Mouse (Mus musculus) limb, embryonic 15.5 days (tissue): ENCODE results near the gene Alkbh4. TPM values are rescaled to one million over a fixed set of nuclear protein-coding genes. Genes with fewer than 3 reads are reported as not detected.
"Not testable (repeated sequence)": the region's sequence is repeated elsewhere in the genome, so short reads cannot be mapped to it uniquely, and the experiment has no call there.

Experiments used
- ATAC-seq: fragments of 200-750 bp; cut with Nextera tagmentation; 2 replicates; pipeline ENCODE4 v1.8.0; 2017; ENCODE audit warnings: low read depth, moderate TSS enrichment; ENCODE audit not compliant: insufficient number of reproducible peaks, low FRiP score, low TSS enrichment
- H3K27ac ChIP-seq: fragments of 300-500 bp; sonication (generic); 2 replicates; pipeline ENCODE4 v1.5.1; 2015; ENCODE audit warnings: moderate library complexity, mild to moderate bottlenecking, inconsistent platforms
- H3K27me3 ChIP-seq: fragments of 300-500 bp; sonication (generic); 2 replicates; pipeline ENCODE4 v1.6.1; 2015; ENCODE audit warnings: inconsistent platforms
- H3K36me3 ChIP-seq: fragments of 300-500 bp; sonication (generic); 2 replicates; pipeline ENCODE4 v1.6.1; 2015; ENCODE audit warnings: inconsistent platforms
- H3K4me1 ChIP-seq: fragments of 300-500 bp; sonication (generic); 2 replicates; pipeline ENCODE4 v1.6.1; 2015; ENCODE audit warnings: inconsistent platforms
- H3K4me2 ChIP-seq: fragments of 300-500 bp; sonication (generic); 2 replicates; pipeline ENCODE4 v1.6.1; 2015; ENCODE audit warnings: mild to moderate bottlenecking, inconsistent platforms
- H3K4me3 ChIP-seq: fragments of 300-500 bp; sonication (generic); 2 replicates; pipeline ENCODE4 v1.5.1; 2015; ENCODE audit warnings: mild to moderate bottlenecking, inconsistent platforms
- H3K9ac ChIP-seq: fragments of 300-500 bp; sonication (generic); 2 replicates; pipeline ENCODE4 v1.6.1; 2015; ENCODE audit warnings: inconsistent platforms
- H3K9me3 ChIP-seq: fragments of 300-500 bp; sonication (generic); 2 replicates; pipeline ENCODE4 v1.6.1; 2016; ENCODE audit warnings: inconsistent platforms
- WGBS: fragments of 180-500 bp; shearing (Covaris S2); methylation state at CpG from one replicate; pipeline ENCODE4 v1.1.7; 2015; 5-methylcytosine and 5-hydroxymethylcytosine counted together
- polyA plus RNA-seq: library from polyadenylated mRNA; unstranded; fragments of >200 nt; fragmentation: Nextera tagmentation; extraction: Ambion mirVana; gene quantifications from 2 replicates; pipeline ENCODE4 v1.2.1, GENCODE M21; 2015

Gene Alkbh4
- polyA plus RNA-seq, 1 experiment from 2014 or later = 19.8 TPM

DNA sequence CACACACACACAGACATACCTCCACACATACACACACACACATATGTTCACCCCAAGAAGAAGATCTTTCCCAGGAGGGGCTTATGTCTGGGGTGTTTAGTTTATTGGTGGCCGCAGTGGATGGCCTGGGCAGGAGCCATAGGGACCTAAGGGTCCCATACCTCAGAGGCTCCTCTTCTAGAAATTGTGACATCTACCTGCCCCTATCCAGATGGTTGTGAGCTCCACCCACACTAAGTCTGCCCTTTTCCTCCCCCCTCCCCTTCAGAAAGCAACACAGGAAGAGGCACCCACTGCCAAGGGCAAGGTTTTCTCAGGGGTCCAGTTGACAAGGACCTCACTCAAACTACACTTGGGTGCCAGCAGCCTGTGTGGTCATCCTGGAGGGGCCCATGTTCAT lies 11.0 kb downstream of the Alkbh4 start:
- H3K27ac ChIP-seq = no peak overlapping the region
- H3K36me3 ChIP-seq = peaks cover 6% of the 10 kb centered on the region
- no peaks in the 10 kb centered on the region for H3K4me1 ChIP-seq
- no peaks in the 10 kb centered on the region for H3K9me3 ChIP-seq
- no peak overlapping the region for H3K4me3 ChIP-seq
- no peaks in the 10 kb centered on the region for H3K27me3 ChIP-seq
- no peak overlapping the region for H3K9ac ChIP-seq
- H3K4me2 ChIP-seq = no peak overlapping the region
- ATAC-seq = no peak
- WGBS = 83% methylated on average over 1 of the region's 1 CpGs

DNA sequence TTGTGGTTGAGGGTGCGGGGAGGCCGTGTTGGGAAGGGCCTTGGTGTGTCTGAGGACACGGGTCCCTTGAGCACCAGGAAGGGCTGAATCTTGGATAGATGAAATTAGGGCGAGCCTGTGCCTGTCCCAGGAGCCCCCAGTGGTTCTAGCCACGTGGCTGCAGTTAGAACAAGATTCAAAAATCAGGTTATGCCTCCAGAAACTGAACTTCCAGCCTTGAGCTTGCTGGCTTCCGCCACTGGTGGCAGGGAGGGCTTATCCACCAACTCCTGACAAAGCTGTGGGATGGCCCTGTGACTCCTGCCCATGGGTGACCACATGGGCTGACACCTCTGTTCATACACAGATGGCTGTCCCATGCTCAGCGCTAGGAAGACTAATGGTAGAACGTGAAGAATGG lies 11.8 kb downstream of the Alkbh4 start:
- Histone ChIP-seq H3K27me3 (no peaks in the 10 kb centered on the region), H3K4me1 (no peaks in the 10 kb centered on the region), H3K9ac (no peak overlapping the region), H3K4me3 (no peak overlapping the region), H3K4me2 (no peak overlapping the region), H3K36me3 (no peaks in the 10 kb centered on the region), H3K27ac (no peak overlapping the region), H3K9me3 (no peaks in the 10 kb centered on the region)
- ATAC-seq = no peak
- 63% methylated on average over 8 of the region's 8 CpGs for WGBS

DNA sequence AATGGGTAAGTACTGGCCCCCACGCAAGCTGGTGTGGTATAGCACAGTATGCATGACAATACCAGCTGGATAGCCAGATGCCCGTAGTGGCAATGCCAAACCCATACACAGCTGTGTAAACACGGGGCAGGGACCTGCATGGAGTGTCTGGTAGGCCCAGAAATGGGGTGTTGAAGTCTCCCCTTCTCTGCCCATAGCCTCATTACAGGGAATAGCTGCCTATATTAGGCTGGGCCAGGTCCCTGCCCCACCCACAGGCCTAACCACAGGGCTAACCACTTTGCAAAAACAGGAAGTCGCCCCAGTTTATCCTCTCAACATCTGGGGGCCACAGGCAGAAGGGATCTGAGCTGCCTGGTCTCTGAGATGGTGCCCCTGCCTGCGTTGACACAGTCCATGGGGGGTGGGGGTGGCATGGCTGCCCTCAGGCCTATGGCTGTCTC lies 13.2 kb downstream of the Alkbh4 start:
- H3K27me3 ChIP-seq, H3K9me3 ChIP-seq, H3K9ac ChIP-seq, H3K36me3 ChIP-seq, H3K27ac ChIP-seq, H3K4me2 ChIP-seq, H3K4me1 ChIP-seq, H3K4me3 ChIP-seq, ATAC-seq: not testable (repeated sequence)
- 65% methylated on average over 5 of the region's 5 CpGs for WGBS

DNA sequence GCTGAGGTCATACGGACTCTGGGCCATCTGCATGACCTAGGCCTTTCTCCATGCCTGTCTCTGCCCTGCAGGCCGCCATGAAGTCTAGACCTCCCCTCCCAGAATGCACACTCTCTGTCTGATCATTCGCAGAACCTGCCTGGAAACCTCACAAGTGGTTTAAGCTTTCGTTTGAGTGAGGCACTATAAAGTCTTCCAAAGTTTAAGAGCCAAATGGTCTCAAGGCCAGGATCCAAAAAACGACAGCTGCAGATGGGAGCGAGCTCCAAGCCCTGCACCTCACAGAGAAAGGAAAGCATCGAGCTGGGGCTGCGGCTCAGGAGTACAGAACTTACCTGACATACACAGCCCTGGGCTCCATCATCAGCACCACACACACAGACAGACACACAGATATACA lies 16.4 kb downstream of the Alkbh4 start:
- Histone ChIP-seq H3K27ac (no peak overlapping the region; the same call in 1 of the 2 replicates), H3K36me3 (no peaks in the 10 kb centered on the region), H3K27me3 (no peaks in the 10 kb centered on the region), H3K4me3 (no peak overlapping the region), H3K4me1 (no peaks in the 10 kb centered on the region), H3K4me2 (no peak overlapping the region), H3K9me3 (no peaks in the 10 kb centered on the region), H3K9ac (no peak overlapping the region)
- ATAC-seq = no peak
- 58% methylated on average over 8 of the region's 8 CpGs for WGBS

DNA sequence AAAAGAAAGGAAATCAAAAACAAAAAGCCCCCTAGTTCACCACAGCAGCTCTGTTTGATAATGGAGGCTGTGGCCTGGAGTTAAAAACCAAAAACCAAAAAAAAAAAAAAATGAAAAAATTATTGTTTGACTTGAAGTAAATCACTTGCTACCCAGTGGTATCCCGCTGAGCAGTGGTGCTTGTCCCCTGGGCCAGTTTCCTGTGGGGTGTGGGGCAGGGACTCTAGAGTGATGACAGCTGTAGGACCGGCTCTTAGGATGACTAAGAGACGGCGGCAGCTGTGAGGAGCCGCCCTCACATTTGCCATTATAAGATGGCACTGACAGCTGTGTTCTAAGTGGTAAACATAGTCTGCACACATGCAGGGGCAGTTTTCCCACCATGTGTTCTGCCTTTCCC lies 19.5 kb downstream of the Alkbh4 start:
- WGBS = 79% methylated on average over 5 of the region's 5 CpGs
- Histone ChIP-seq H3K9me3 (no peaks in the 10 kb centered on the region), H3K4me3 (no peak overlapping the region)

DNA sequence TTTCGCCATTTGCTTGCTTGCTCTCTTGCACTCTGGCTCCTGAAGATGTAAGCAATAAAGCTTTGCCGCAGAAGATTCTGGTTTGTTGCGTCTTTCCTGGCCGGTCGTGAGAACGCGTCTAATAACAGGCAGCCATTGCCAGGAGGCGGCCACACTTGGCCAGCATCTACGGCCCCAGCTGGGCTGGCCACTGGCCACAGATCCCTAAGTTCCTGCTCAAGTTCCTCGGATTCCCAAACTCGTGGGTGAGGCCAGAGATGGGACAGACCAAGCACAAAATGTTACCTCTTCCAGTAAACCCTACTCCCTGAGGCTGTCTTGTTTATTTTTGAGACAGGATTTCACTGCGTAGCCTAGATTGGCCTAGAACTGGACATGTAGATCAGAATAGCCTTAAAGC lies 24.1 kb downstream of the Alkbh4 start:
- H3K27ac ChIP-seq, H3K4me2 ChIP-seq, H3K4me3 ChIP-seq, H3K36me3 ChIP-seq, H3K9ac ChIP-seq, ATAC-seq, H3K4me1 ChIP-seq, H3K27me3 ChIP-seq, H3K9me3 ChIP-seq: not testable (repeated sequence)
- WGBS = 82% methylated on average over 11 of the region's 12 CpGs

More for the DNA sequence above, 19.5 kb downstream of the Alkbh4 start:
- Histone ChIP-seq H3K4me1 (no peaks in the 10 kb centered on the region), H3K36me3 (no peaks in the 10 kb centered on the region), H3K27ac (no peak overlapping the region), H3K27me3 (no peaks in the 10 kb centered on the region), H3K9ac (no peak overlapping the region), H3K4me2 (no peak overlapping the region)
- no peak for ATAC-seq

DNA sequence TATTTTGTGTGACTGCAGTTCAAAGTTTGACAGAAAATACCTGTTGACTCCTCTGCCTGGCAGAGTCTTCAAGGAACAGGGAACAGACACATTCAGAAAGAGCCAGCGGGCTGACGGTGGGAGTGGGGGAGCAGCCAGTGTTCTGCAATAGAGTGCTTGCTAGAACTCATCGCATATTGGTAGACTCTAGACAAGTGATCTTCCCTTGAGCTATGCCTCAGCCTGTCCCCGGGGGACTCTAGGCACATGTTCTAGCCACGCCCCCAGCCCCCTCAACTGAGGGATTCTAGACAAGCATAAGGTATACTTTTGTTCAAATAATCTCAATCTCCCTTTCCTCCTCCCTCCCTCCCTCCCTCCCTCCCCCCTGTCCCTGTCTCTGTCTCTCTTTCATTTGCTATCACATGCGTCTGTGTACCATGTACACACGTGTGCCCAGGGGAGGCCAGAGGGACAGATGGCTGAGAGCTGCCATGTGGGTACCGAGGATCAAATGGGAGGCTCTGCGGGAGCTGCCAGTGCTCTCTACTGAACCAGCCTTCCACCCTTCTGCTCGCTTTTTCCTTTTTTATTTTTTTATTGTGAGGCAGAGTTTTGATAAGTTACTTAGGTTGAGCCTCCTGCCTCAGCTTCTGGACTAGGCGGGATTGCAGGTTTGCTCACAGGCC lies 28.0 kb downstream of the Alkbh4 start:
- no peak for ATAC-seq
- 84% methylated on average over 11 of the region's 11 CpGs for WGBS

DNA sequence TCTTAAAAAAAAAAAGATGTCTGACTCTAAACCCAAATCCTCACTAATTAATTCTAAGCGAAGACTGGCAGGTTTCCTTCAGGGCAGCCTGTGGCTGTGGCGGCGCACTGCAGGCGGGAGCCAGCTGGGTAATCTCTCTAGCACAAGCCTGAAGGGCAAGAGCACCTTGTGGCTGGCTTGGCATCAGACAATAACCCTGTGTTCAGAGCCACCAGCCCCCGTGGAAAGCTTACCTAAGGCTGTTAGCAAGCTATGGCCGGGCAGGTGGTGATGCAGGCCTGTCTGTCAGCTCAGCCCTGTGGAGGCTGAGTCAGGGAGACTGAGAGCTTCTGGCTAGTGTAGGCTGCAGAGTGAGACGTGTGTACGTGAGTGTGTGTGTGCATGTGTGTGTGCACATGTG lies 29.3 kb downstream of the Alkbh4 start:
- Histone ChIP-seq H3K9ac (no peak overlapping the region), H3K9me3 (no peaks in the 10 kb centered on the region), H3K4me1 (peaks cover 7% of the 10 kb centered on the region; the same call in 1 of the 2 replicates), H3K36me3 (no peaks in the 10 kb centered on the region), H3K27me3 (no peaks in the 10 kb centered on the region), H3K27ac (no peak overlapping the region), H3K4me2 (no peak overlapping the region), H3K4me3 (no peak overlapping the region)
- WGBS = 70% methylated on average over 8 of the region's 8 CpGs
- no peak for ATAC-seq

More for the DNA sequence above, 28.0 kb downstream of the Alkbh4 start:
- no peak overlapping the region for H3K4me2 ChIP-seq
- H3K36me3 ChIP-seq = no peaks in the 10 kb centered on the region
- no peak overlapping the region for H3K4me3 ChIP-seq
- H3K27me3 ChIP-seq = no peaks in the 10 kb centered on the region
- no peaks in the 10 kb centered on the region for H3K4me1 ChIP-seq
- H3K9ac ChIP-seq = no peak overlapping the region
- no peaks in the 10 kb centered on the region for H3K9me3 ChIP-seq
- H3K27ac ChIP-seq = no peak overlapping the region

DNA sequence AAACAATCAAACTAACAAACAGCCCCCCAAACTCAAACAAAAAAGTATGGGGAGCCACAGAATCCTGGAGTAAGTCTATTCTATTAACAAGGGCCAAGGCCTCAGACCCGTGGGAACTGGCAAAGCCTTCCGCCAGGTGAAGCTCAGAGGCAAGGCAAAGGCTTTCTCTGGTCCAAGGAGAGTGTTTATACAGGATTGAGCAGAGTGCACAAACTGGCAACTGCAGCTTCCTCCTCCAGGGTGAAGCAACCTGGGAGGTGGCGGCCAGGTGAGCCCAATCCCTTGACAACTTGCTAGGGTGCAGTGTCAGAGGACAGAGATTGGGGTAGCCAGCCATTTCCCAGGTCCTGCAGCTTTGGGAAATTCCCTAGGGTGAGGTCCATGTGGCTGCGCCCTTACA lies 31.4 kb downstream of the Alkbh4 start:
- Histone ChIP-seq H3K9ac (no peak overlapping the region), H3K36me3 (no peaks in the 10 kb centered on the region), H3K4me3 (no peak overlapping the region), H3K4me1 (peaks cover 23% of the 10 kb centered on the region), H3K9me3 (no peaks in the 10 kb centered on the region), H3K27ac (no peak overlapping the region), H3K4me2 (no peak overlapping the region), H3K27me3 (no peaks in the 10 kb centered on the region)
- ATAC-seq = no peak
- 89% methylated on average over 4 of the region's 4 CpGs for WGBS

DNA sequence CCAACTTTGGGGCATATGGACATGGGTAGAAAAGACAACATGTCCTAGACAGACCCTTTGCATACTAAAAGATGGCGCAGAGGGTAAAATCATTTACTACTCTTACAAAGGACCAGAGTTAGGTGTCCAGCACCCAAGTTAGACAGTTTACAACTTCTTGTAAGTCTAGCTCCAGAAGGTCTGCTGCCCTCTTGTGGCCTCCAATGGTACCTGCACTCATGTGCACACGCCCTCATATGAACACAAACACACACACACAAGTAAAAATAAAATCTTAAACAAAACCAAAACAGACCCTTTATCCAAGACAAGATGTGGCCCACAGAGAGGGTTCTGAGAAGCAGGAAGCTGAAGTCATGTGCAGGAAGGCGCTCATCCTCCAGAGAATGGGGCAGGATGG lies 32.1 kb downstream of the Alkbh4 start:
- Histone ChIP-seq H3K36me3 (no peaks in the 10 kb centered on the region), H3K9me3 (no peaks in the 10 kb centered on the region), H3K4me1 (peaks cover 23% of the 10 kb centered on the region), H3K4me3 (no peak overlapping the region), H3K27me3 (no peaks in the 10 kb centered on the region), H3K4me2 (no peak overlapping the region), H3K27ac (no peak overlapping the region), H3K9ac (no peak overlapping the region)
- ATAC-seq = no peak
- WGBS = 93% methylated on average over 3 of the region's 3 CpGs

DNA sequence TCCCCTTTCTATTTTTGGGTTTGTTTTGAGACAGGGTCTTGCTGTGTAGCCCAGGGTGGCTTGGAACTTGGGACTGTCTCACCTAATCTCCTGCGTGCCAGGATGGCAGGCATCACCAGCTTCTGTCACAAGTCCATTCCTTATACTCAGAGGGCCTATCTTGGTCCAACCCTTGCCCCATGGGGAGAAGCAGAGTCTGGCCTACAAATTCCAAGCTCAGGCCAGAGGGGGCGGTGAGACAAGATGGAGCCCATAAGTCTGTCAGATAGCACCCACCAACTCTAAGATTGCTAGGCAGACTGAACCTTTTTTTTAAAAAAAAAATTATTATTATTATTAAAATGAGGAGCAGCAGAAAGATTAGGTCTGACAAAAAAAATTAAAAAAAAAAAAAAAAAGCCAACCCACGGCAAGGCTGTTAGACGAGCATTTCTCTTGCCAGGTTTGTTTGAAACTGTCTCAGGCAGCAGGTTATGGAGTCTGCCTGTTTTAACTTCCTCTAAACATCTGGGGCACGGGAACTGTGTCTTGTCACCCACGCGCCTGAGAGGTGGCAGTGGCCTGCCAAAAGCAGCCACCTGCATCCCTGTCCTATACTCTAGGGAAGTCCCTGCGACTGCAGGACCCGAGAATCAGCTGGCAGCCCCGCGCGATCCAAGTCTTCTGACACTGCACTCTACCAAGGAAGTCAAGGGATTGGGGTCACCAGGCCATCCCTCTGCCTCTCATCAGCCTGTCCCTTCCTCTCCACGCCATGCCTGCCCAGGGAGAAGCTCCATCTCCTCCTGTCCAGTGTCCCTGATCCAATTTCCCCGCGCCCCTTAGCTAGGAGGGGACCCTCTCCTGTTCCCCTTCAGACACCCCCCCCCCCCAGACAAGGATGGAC lies 33.9 kb downstream of the Alkbh4 start:
- 12% methylated on average over 15 of the region's 15 CpGs for WGBS
- peak; percentile 30; the same call in 1 of the 2 replicates for ATAC-seq
- peak overlapping the region; percentile 68; the same call in 1 of the 2 replicates for H3K27ac ChIP-seq

More for the DNA sequence above, 33.9 kb downstream of the Alkbh4 start:
- H3K4me1 ChIP-seq = peaks cover 32% of the 10 kb centered on the region
- peak overlapping the region; percentile 35 for H3K9ac ChIP-seq
- H3K4me2 ChIP-seq = peak overlapping the region; percentile 90
- no peaks in the 10 kb centered on the region for H3K27me3 ChIP-seq
- H3K36me3 ChIP-seq = no peaks in the 10 kb centered on the region
- H3K4me3 ChIP-seq = peak overlapping the region; percentile 53
- no peaks in the 10 kb centered on the region for H3K9me3 ChIP-seq
